Comparison of ENCODE assay signal across 10 mouse cellular contexts in genomic region chr1:93010731-93011130, GRCm38 (mm10). TPM values are rescaled to one million over a fixed set of nuclear protein-coding genes. Genes with fewer than 3 reads are reported as not detected.
DNase-seq lines count a peak whose midpoint lies in the region; ATAC-seq and TF ChIP-seq lines count a peak whose summit lies in the region.
"Had no signal": no experiment of that assay in that cellular context is flagged by ENCODE, and none has a peak within 500 bp of the region (broad histone marks: within the 10 kb centered on the region; RNA-seq: fewer than 3 reads in every experiment).

No protein-coding gene starts in this region.

- no peak for TF ChIP-seq POLR2A in olfactory bulb, adult 2 months (IDR thresholded peaks at IDR 0.05; ENCODE audit: insufficient read depth, low read depth, low read length)

- TF ChIP-seq CTCF in olfactory bulb, adult 2 months (IDR thresholded peaks at IDR 0.05; ENCODE audit: insufficient read depth, low read depth, low read length), result peak; percentile 55; the same call in 1 of the 2 replicates

- H3K9me3 ChIP-seq in forebrain, embryonic 10.5 days, result no peaks in the 10 kb centered on the region
- H3K9me3 ChIP-seq in forebrain, embryonic 16.5 days (ENCODE audit: control insufficient read depth, low read length), result no peaks in the 10 kb centered on the region
- H3K9me3 ChIP-seq: heart, embryonic 15.5 days had no signal

- no peaks in the 10 kb centered on the region for H3K36me3 ChIP-seq in forebrain, embryonic 10.5 days (replicated peaks)
- H3K36me3 ChIP-seq in forebrain, embryonic 16.5 days (ENCODE audit: control insufficient read depth, insufficient read depth), result no peaks in the 10 kb centered on the region
- H3K36me3 ChIP-seq: heart, embryonic 15.5 days had no signal

- no peak for ATAC-seq in forebrain, embryonic 16.5 days
- no peak for ATAC-seq in frontal cortex, adult (ENCODE audit: low TSS enrichment)
- ATAC-seq: Patski had no signal

- no peak overlapping the region for H3K27ac ChIP-seq in forebrain, embryonic 10.5 days
- H3K27ac ChIP-seq in forebrain, embryonic 16.5 days (ENCODE audit: low read length), result no peak overlapping the region
- H3K27ac ChIP-seq in olfactory bulb, adult 2 months (ENCODE audit: insufficient read depth, low read depth, low read length), result no peak overlapping the region
- H3K27ac ChIP-seq: heart, embryonic 15.5 days had no signal

- no peak overlapping the region for H3K9ac ChIP-seq in forebrain, embryonic 16.5 days (replicated peaks; ENCODE audit: low read depth, low read length)
- H3K9ac ChIP-seq: heart, embryonic 15.5 days had no signal

- 39% methylated on average over 3 of the region's 3 CpGs for WGBS in forebrain, embryonic 10.5 days
- WGBS in forebrain, embryonic 16.5 days, result 36% methylated on average over 3 of the region's 3 CpGs
- 25% methylated on average over 3 of the region's 3 CpGs for WGBS in olfactory bulb, adult 2 months

- peak; percentile 31 for DNase-seq in forebrain, embryonic 10.5 days (ENCODE audit: extremely low spot score, low spot score)
- DNase-seq in ovary, postnatal 36 days (ENCODE audit: low spot score), result peak; percentile 30
- DNase-seq in ovary, postnatal 10 days (ENCODE audit: low spot score), result no peak
- DNase-seq in heart, postnatal 14 days, result peak; percentile 18 to 41
- DNase-seq in c-Kit-positive CD71-positive TER-119-positive erythroid progenitor cells, embryonic 14.5 days (ENCODE audit: low spot score), result no peak

- no peak overlapping the region for H3K4me3 ChIP-seq in forebrain, embryonic 10.5 days
- H3K4me3 ChIP-seq in forebrain, embryonic 16.5 days (replicated peaks; ENCODE audit: low read length), result no peak overlapping the region
- no peak overlapping the region for H3K4me3 ChIP-seq in olfactory bulb, adult 2 months (ENCODE audit: insufficient read depth, low read depth, low read length)
- H3K4me3 ChIP-seq: heart, embryonic 15.5 days had no signal

- no peaks in the 10 kb centered on the region for H3K27me3 ChIP-seq in forebrain, embryonic 10.5 days (ENCODE audit: poor library complexity, severe bottlenecking)
- H3K27me3 ChIP-seq in forebrain, embryonic 16.5 days (replicated peaks; ENCODE audit: control insufficient read depth, insufficient read depth, low read length), result no peaks in the 10 kb centered on the region
- H3K27me3 ChIP-seq: heart, embryonic 15.5 days had no signal

- H3K4me1 ChIP-seq in forebrain, embryonic 10.5 days, result no peaks in the 10 kb centered on the region
- H3K4me1 ChIP-seq in forebrain, embryonic 16.5 days (replicated peaks; ENCODE audit: control insufficient read depth, insufficient read depth, low read length), result no peaks in the 10 kb centered on the region
- H3K4me1 ChIP-seq in olfactory bulb, adult 2 months (ENCODE audit: control insufficient read depth, insufficient read depth, low read length), result no peaks in the 10 kb centered on the region

- no peak overlapping the region for H3K4me2 ChIP-seq in forebrain, embryonic 16.5 days (ENCODE audit: low read length)
- H3K4me2 ChIP-seq: heart, embryonic 15.5 days had no signal

- intact Hi-C loops in heart, postnatal 14 days (cut with DNase I), result loop anchor here (1.0 to 5.0 kb wide), 2 partner anchors 53 to 72 kb away; no protein-coding TSS in a partner anchor

RNA-seq across cellular contexts. Expression of gene Aqp12, which starts 4.6 kb away (rescaled TPM):
- polyA plus RNA-seq in forebrain, embryonic 10.5 days (2016; fragmentation: Nextera tagmentation; extraction: Ambion mirVana), result not detected in 2 replicates
- polyA plus RNA-seq in forebrain, embryonic 16.5 days (2015; fragmentation: Nextera tagmentation; extraction: Ambion mirVana), result not detected in 2 replicates
- not detected for total RNA-seq in heart, postnatal 14 days (2021)
- not detected in 2 replicates for polyA plus RNA-seq in olfactory bulb, adult 2 months (2012; ENCODE audit: insufficient read depth, insufficient read length, low replicate concordance, missing spikeins)
- polyA plus RNA-seq: heart, embryonic 15.5 days; Patski had no signal

Comparison
In these comparisons a context has a peak if more than half of its experiments do, and no peak if none do; other contexts are left out.
1. DNase-seq: peak in forebrain, embryonic 10.5 days (single experiment), ovary, postnatal 36 days (single experiment) and heart, postnatal 14 days (2 of 2); none in ovary, postnatal 10 days (single experiment) and c-Kit-positive CD71-positive TER-119-positive erythroid progenitor cells, embryonic 14.5 days (single experiment).